Mouse (Mus musculus): ENCODE results near the gene Terf2ip.

- TF ChIP-seq CTCF (IDR thresholded peaks at IDR 0.05) = no peak
- TF ChIP-seq EP300 (IDR thresholded peaks at IDR 0.05; ENCODE audit: insufficient read depth, low read depth, low read length) = no peak
- no peak for TF ChIP-seq POLR2A (IDR thresholded peaks at IDR 0.05; ENCODE audit: insufficient read depth, low read depth, low read length)
These were observed 3.5 kb upstream of the Terf2ip start for GRCm38 (mm10) chr8:112007669-112008068.

Data from heart, adult 2 months (tissue).